Mouse (Mus musculus) liver, embryonic 14.5 days (tissue): Measurements from ENCODE around the gene Khdrbs2.

Source experiments
- CTCF ChIP-seq: IDR thresholded peaks from 2 replicates; pipeline ENCODE4 v1.5.1; 2016; ENCODE audit warnings: antibody characterized with exemption, low read depth, control low read depth
- EP300 ChIP-seq: IDR thresholded peaks from 2 replicates; pipeline ENCODE4 v1.6.1; 2016; ENCODE audit warnings: antibody characterized with exemption, low read depth

GRCm38 (mm10) chr1:32199664-32200260, 27.2 kb downstream of the Khdrbs2 start:
- TF ChIP-seq CTCF (no peak), EP300 (no peak)
